Mouse (Mus musculus): ENCODE measurements around the gene Qk. TPM values are rescaled to one million over a fixed set of nuclear protein-coding genes. Genes with fewer than 3 reads are reported as not detected.

Qk gene
- polyA plus RNA-seq, 1 experiment: 43.2 TPM

- Histone ChIP-seq H3K4me3 (ENCODE audit: insufficient read depth, poor library complexity, severe bottlenecking) (no peak overlapping the region), H3K79me2 (ENCODE audit: control insufficient read depth, insufficient read depth) (no peaks in the 10 kb centered on the region), H3K79me3 (ENCODE audit: low read depth) (no peaks in the 10 kb centered on the region), H3K36me3 (ENCODE audit: control insufficient read depth, insufficient read depth) (no peaks in the 10 kb centered on the region), H3K27me3 (ENCODE audit: control insufficient read depth, insufficient read depth, insufficient read length) (no peaks in the 10 kb centered on the region), H3ac (ENCODE audit: control insufficient read depth, insufficient read length, low read depth) (no peak overlapping the region)
- no peak for TF ChIP-seq CTCF (IDR thresholded peaks at IDR 0.05; ENCODE audit: control insufficient read depth, insufficient read depth, insufficient read length)
- no peak for TF ChIP-seq MYOD1 (IDR thresholded peaks at IDR 0.05; ENCODE audit: control insufficient read depth, insufficient read length, low read depth)
- no peak for TF ChIP-seq CEBPB (IDR thresholded peaks at IDR 0.05; ENCODE audit: low read depth)
- no peak for TF ChIP-seq MYOG (IDR thresholded peaks at IDR 0.05; ENCODE audit: control insufficient read depth, extremely low read depth, insufficient read length)
- no peak for TF ChIP-seq USF1 (IDR thresholded peaks at IDR 0.05; ENCODE audit: low read depth)
- TF ChIP-seq MAX (IDR thresholded peaks at IDR 0.05): no peak
- TF ChIP-seq FOSL1 (IDR thresholded peaks at IDR 0.05; ENCODE audit: insufficient read depth, low read length, poor library complexity, severe bottlenecking): no peak
Observed at GRCm38 (mm10) chr17:10338286-10338685, 18.6 kb upstream of the Qk start.

GRCm38 (mm10) chr17:10336558-10336957, 16.9 kb upstream of the Qk start:
- Histone ChIP-seq H3K27me3 (ENCODE audit: control insufficient read depth, insufficient read depth, insufficient read length) (no peaks in the 10 kb centered on the region), H3K79me2 (ENCODE audit: control insufficient read depth, insufficient read depth) (no peaks in the 10 kb centered on the region), H3K4me3 (ENCODE audit: insufficient read depth, poor library complexity, severe bottlenecking) (no peak overlapping the region), H3ac (ENCODE audit: control insufficient read depth, insufficient read length, low read depth) (no peak overlapping the region), H3K36me3 (ENCODE audit: control insufficient read depth, insufficient read depth) (no peaks in the 10 kb centered on the region), H3K79me3 (ENCODE audit: low read depth) (no peaks in the 10 kb centered on the region)
- TF ChIP-seq MAX (IDR thresholded peaks at IDR 0.05) (no peak), MYOG (IDR thresholded peaks at IDR 0.05; ENCODE audit: control insufficient read depth, extremely low read depth, insufficient read length) (no peak), MYOD1 (IDR thresholded peaks at IDR 0.05; ENCODE audit: control insufficient read depth, insufficient read length, low read depth) (no peak), USF1 (IDR thresholded peaks at IDR 0.05; ENCODE audit: low read depth) (no peak), CTCF (IDR thresholded peaks at IDR 0.05; ENCODE audit: control insufficient read depth, insufficient read depth, insufficient read length) (no peak), CEBPB (IDR thresholded peaks at IDR 0.05; ENCODE audit: low read depth) (no peak), FOSL1 (IDR thresholded peaks at IDR 0.05; ENCODE audit: insufficient read depth, low read length, poor library complexity, severe bottlenecking) (no peak)

- H3K79me3 ChIP-seq (ENCODE audit: low read depth): no peaks in the 10 kb centered on the region
- H3ac ChIP-seq (ENCODE audit: control insufficient read depth, insufficient read length, low read depth): no peak overlapping the region
- H3K4me3 ChIP-seq (ENCODE audit: insufficient read depth, poor library complexity, severe bottlenecking): no peak overlapping the region
- H3K79me2 ChIP-seq (ENCODE audit: control insufficient read depth, insufficient read depth): no peaks in the 10 kb centered on the region
- TF ChIP-seq MAX (IDR thresholded peaks at IDR 0.05): no peak
- TF ChIP-seq CEBPB (IDR thresholded peaks at IDR 0.05; ENCODE audit: low read depth): no peak
- TF ChIP-seq MYOG (IDR thresholded peaks at IDR 0.05; ENCODE audit: control insufficient read depth, extremely low read depth, insufficient read length): no peak
- no peak for TF ChIP-seq MYOD1 (IDR thresholded peaks at IDR 0.05; ENCODE audit: control insufficient read depth, insufficient read length, low read depth)
- no peak for TF ChIP-seq CTCF (IDR thresholded peaks at IDR 0.05; ENCODE audit: control insufficient read depth, insufficient read depth, insufficient read length)
- TF ChIP-seq USF1 (IDR thresholded peaks at IDR 0.05; ENCODE audit: low read depth): no peak
- TF ChIP-seq FOSL1 (IDR thresholded peaks at IDR 0.05; ENCODE audit: insufficient read depth, low read length, poor library complexity, severe bottlenecking): no peak
- no peaks in the 10 kb centered on the region for H3K36me3 ChIP-seq (ENCODE audit: control insufficient read depth, insufficient read depth)
- H3K27me3 ChIP-seq (ENCODE audit: control insufficient read depth, insufficient read depth, insufficient read length): no peaks in the 10 kb centered on the region
Observed at GRCm38 (mm10) chr17:10335809-10336499, 16.3 kb upstream of the Qk start.

- H3K36me3 ChIP-seq (ENCODE audit: control insufficient read depth, insufficient read depth): no peaks in the 10 kb centered on the region
- H3K79me2 ChIP-seq (ENCODE audit: control insufficient read depth, insufficient read depth): no peaks in the 10 kb centered on the region
- H3K4me3 ChIP-seq (ENCODE audit: insufficient read depth, poor library complexity, severe bottlenecking): no peak overlapping the region
- no peaks in the 10 kb centered on the region for H3K79me3 ChIP-seq (ENCODE audit: low read depth)
- TF ChIP-seq USF1 (IDR thresholded peaks at IDR 0.05; ENCODE audit: low read depth) (no peak), FOSL1 (IDR thresholded peaks at IDR 0.05; ENCODE audit: insufficient read depth, low read length, poor library complexity, severe bottlenecking) (no peak), MYOD1 (IDR thresholded peaks at IDR 0.05; ENCODE audit: control insufficient read depth, insufficient read length, low read depth) (no peak), CTCF (IDR thresholded peaks at IDR 0.05; ENCODE audit: control insufficient read depth, insufficient read depth, insufficient read length) (no peak), MYOG (IDR thresholded peaks at IDR 0.05; ENCODE audit: control insufficient read depth, extremely low read depth, insufficient read length) (no peak), MAX (IDR thresholded peaks at IDR 0.05) (no peak), CEBPB (IDR thresholded peaks at IDR 0.05; ENCODE audit: low read depth) (no peak)
- H3ac ChIP-seq (ENCODE audit: control insufficient read depth, insufficient read length, low read depth): no peak overlapping the region
- no peaks in the 10 kb centered on the region for H3K27me3 ChIP-seq (ENCODE audit: control insufficient read depth, insufficient read depth, insufficient read length)
Observed at GRCm38 (mm10) chr17:10334957-10335690, 15.5 kb upstream of the Qk start.

GRCm38 (mm10) chr17:10334481-10334880, 14.8 kb upstream of the Qk start:
- H3K4me3 ChIP-seq (ENCODE audit: insufficient read depth, poor library complexity, severe bottlenecking): no peak overlapping the region
- no peaks in the 10 kb centered on the region for H3K36me3 ChIP-seq (ENCODE audit: control insufficient read depth, insufficient read depth)
- no peaks in the 10 kb centered on the region for H3K79me3 ChIP-seq (ENCODE audit: low read depth)
- H3ac ChIP-seq (ENCODE audit: control insufficient read depth, insufficient read length, low read depth): no peak overlapping the region
- no peaks in the 10 kb centered on the region for H3K27me3 ChIP-seq (ENCODE audit: control insufficient read depth, insufficient read depth, insufficient read length)
- no peaks in the 10 kb centered on the region for H3K79me2 ChIP-seq (ENCODE audit: control insufficient read depth, insufficient read depth)
- TF ChIP-seq CEBPB (IDR thresholded peaks at IDR 0.05; ENCODE audit: low read depth) (no peak), FOSL1 (IDR thresholded peaks at IDR 0.05; ENCODE audit: insufficient read depth, low read length, poor library complexity, severe bottlenecking) (no peak), MAX (IDR thresholded peaks at IDR 0.05) (no peak), CTCF (IDR thresholded peaks at IDR 0.05; ENCODE audit: control insufficient read depth, insufficient read depth, insufficient read length) (no peak), USF1 (IDR thresholded peaks at IDR 0.05; ENCODE audit: low read depth) (no peak), MYOG (IDR thresholded peaks at IDR 0.05; ENCODE audit: control insufficient read depth, extremely low read depth, insufficient read length) (no peak), MYOD1 (IDR thresholded peaks at IDR 0.05; ENCODE audit: control insufficient read depth, insufficient read length, low read depth) (no peak)
